Mouse (Mus musculus): ENCODE results near the gene Gcc2.
"Not testable (repeated sequence)": the region's sequence is repeated elsewhere in the genome, so short reads cannot be mapped to it uniquely, and the experiment has no call there.

Gcc2 gene

GRCm38 (mm10) chr10:58323028-58323991 lies 68.0 kb downstream of the Gcc2 start, which contains the start of gene Lims1:
TSS of gene Lims1 (plus strand) at chr10:58323466.
- peak; percentile 99 for DNase-seq (ENCODE audit: extremely low spot score, low spot score)

- no peak for DNase-seq (ENCODE audit: extremely low spot score, low spot score)
These were observed 71.0 kb downstream of the Gcc2 start for GRCm38 (mm10) chr10:58326271-58326670.

- not testable (repeated sequence) for DNase-seq (ENCODE audit: extremely low spot score, low spot score)
These were observed 72.5 kb downstream of the Gcc2 start for GRCm38 (mm10) chr10:58327836-58328235.

GRCm38 (mm10) chr10:58328517-58329108 lies 73.3 kb downstream of the Gcc2 start:
- DNase-seq (ENCODE audit: extremely low spot score, low spot score) = no peak

GRCm38 (mm10) chr10:58330635-58331034 lies 75.3 kb downstream of the Gcc2 start:
- no peak for DNase-seq (ENCODE audit: extremely low spot score, low spot score)

GRCm38 (mm10) chr10:58331741-58332140 lies 76.4 kb downstream of the Gcc2 start:
- DNase-seq (ENCODE audit: extremely low spot score, low spot score) = no peak

GRCm38 (mm10) chr10:58333414-58333813 lies 78.1 kb downstream of the Gcc2 start:
- no peak for DNase-seq (ENCODE audit: extremely low spot score, low spot score)

- DNase-seq (ENCODE audit: extremely low spot score, low spot score) = no peak
These were observed 80.9 kb downstream of the Gcc2 start for GRCm38 (mm10) chr10:58336156-58336555.

GRCm38 (mm10) chr10:58337091-58337490 lies 81.8 kb downstream of the Gcc2 start:
- not testable (repeated sequence) for DNase-seq (ENCODE audit: extremely low spot score, low spot score)

GRCm38 (mm10) chr10:58338590-58338989 lies 83.3 kb downstream of the Gcc2 start:
- DNase-seq (ENCODE audit: extremely low spot score, low spot score) = no peak

GRCm38 (mm10) chr10:58341685-58342084 lies 86.4 kb downstream of the Gcc2 start:
- no peak for DNase-seq (ENCODE audit: extremely low spot score, low spot score)

GRCm38 (mm10) chr10:58342199-58342598 lies 86.9 kb downstream of the Gcc2 start:
- no peak for DNase-seq (ENCODE audit: extremely low spot score, low spot score)

- DNase-seq (ENCODE audit: extremely low spot score, low spot score) = no peak
These were observed 88.3 kb downstream of the Gcc2 start for GRCm38 (mm10) chr10:58343552-58343951.

- no peak for DNase-seq (ENCODE audit: extremely low spot score, low spot score)
These were observed 95.3 kb downstream of the Gcc2 start for GRCm38 (mm10) chr10:58350600-58350999.

GRCm38 (mm10) chr10:58351670-58352069 lies 96.4 kb downstream of the Gcc2 start:
- no peak for DNase-seq (ENCODE audit: extremely low spot score, low spot score)

- no peak for DNase-seq (ENCODE audit: extremely low spot score, low spot score)
These were observed 97.1 kb downstream of the Gcc2 start for GRCm38 (mm10) chr10:58352364-58352763.

- DNase-seq (ENCODE audit: extremely low spot score, low spot score) = no peak
These were observed 99.3 kb downstream of the Gcc2 start for GRCm38 (mm10) chr10:58354561-58354960.
